Mouse (Mus musculus) 3134 (cell line): ENCODE results near the gene Mgat4c.
"Not testable (repeated sequence)": the region's sequence is repeated elsewhere in the genome, so short reads cannot be mapped to it uniquely, and the experiment has no call there.

Source experiments
- DNase-seq: peaks from one replicate; pipeline ENCODE4 v3.0.0-alpha.2; 2011; ENCODE audit warnings: low spot score; ENCODE audit not compliant: insufficient read length; ENCODE audit errors: extremely low read depth

Mgat4c gene

GRCm38 (mm10) chr10:102123153-102123552 lies 441.9 kb downstream of the Mgat4c start:
- DNase-seq = no peak

- no peak for DNase-seq
Measured at GRCm38 (mm10) chr10:102127340-102127739, 446.1 kb downstream of the Mgat4c start.

- DNase-seq = no peak
Measured at GRCm38 (mm10) chr10:102154865-102155264, 473.6 kb downstream of the Mgat4c start.

GRCm38 (mm10) chr10:102155853-102156252 lies 474.6 kb downstream of the Mgat4c start:
- DNase-seq = no peak

GRCm38 (mm10) chr10:102158809-102159208 lies 477.5 kb downstream of the Mgat4c start:
- DNase-seq = no peak

- no peak for DNase-seq
Measured at GRCm38 (mm10) chr10:102184726-102185125, 503.4 kb downstream of the Mgat4c start.

GRCm38 (mm10) chr10:102191646-102192045 lies 510.4 kb downstream of the Mgat4c start:
- no peak for DNase-seq

GRCm38 (mm10) chr10:102196850-102197249 lies 515.6 kb downstream of the Mgat4c start:
- no peak for DNase-seq

GRCm38 (mm10) chr10:102238558-102239211 lies 557.4 kb downstream of the Mgat4c start:
- no peak for DNase-seq

- DNase-seq = no peak
Measured at GRCm38 (mm10) chr10:102243897-102244296, 562.6 kb downstream of the Mgat4c start.

- no peak for DNase-seq
Measured at GRCm38 (mm10) chr10:102244601-102245000, 563.3 kb downstream of the Mgat4c start.

GRCm38 (mm10) chr10:102245269-102245668 lies 564.0 kb downstream of the Mgat4c start:
- no peak for DNase-seq

- DNase-seq = no peak
Measured at GRCm38 (mm10) chr10:102308892-102309479, 627.7 kb downstream of the Mgat4c start.

GRCm38 (mm10) chr10:102365685-102366381 lies 684.5 kb downstream of the Mgat4c start:
- no peak for DNase-seq

GRCm38 (mm10) chr10:102370576-102370975 lies 689.3 kb downstream of the Mgat4c start:
- no peak for DNase-seq

- no peak for DNase-seq
Measured at GRCm38 (mm10) chr10:102372111-102372510, 690.8 kb downstream of the Mgat4c start.

GRCm38 (mm10) chr10:102374061-102374460 lies 692.8 kb downstream of the Mgat4c start:
- DNase-seq = no peak

GRCm38 (mm10) chr10:102377377-102377776 lies 696.1 kb downstream of the Mgat4c start:
- DNase-seq = no peak

- DNase-seq = no peak
Measured at GRCm38 (mm10) chr10:102389223-102389622, 707.9 kb downstream of the Mgat4c start.

- DNase-seq = no peak
Measured at GRCm38 (mm10) chr10:102417654-102418272, 736.5 kb downstream of the Mgat4c start.

- not testable (repeated sequence) for DNase-seq
Measured at GRCm38 (mm10) chr10:102435048-102435447, 753.8 kb downstream of the Mgat4c start.
